Mouse (Mus musculus) liver, postnatal 0 days (tissue): ENCODE data around the gene Metap2.

Experiments used
- CTCF ChIP-seq: sonication (generic); IDR thresholded peaks from 2 replicates; pipeline ENCODE4 v1.5.1; 2016; ENCODE audit warnings: antibody characterized with exemption, low read depth
- EP300 ChIP-seq: IDR thresholded peaks from 2 replicates; pipeline ENCODE4 v1.6.1; 2016; ENCODE audit warnings: antibody characterized with exemption, low read depth, mild to moderate bottlenecking

DNA sequence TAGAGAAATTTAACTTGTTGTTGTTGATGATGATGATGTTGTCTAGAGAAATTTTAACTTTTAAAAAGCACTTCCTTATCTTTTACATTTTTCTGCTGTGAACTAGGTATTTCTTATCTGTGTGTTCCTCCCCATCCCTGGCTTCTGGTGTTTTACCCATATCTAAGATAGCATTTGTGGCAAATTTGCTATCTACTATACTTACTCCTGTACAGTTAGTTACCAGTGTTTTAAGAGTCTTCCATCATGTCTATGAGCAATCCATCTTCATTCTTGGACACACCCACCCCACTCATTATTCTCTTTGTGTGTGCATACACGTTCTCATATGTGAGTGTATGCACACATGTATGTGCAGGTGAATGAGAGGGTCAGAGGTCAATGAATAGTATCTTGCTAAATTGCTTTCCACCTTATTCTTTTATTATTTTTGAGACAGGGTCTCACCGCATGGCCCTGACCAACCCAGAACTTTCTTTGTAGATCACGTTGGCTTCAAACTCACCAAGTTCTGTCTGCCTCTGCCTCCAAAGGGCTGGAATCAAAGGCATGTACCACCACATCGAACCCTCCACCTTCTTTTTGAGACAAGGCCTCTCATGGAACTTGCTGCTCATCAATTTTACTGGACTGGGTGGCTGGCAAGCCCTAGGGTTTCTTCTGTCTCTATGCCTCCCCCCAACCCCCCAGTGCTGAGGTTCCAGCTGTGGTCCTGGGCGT, 15.4 kb upstream of the Metap2 start:
- peak; percentile 91 for TF ChIP-seq EP300
- no peak for TF ChIP-seq CTCF
